Mouse (Mus musculus) limb, embryonic 12.5 days (tissue): ENCODE data around the gene a. TPM values are rescaled to one million over a fixed set of nuclear protein-coding genes. Genes with fewer than 3 reads are reported as not detected.

Source experiments
- ATAC-seq: fragments of 200-750 bp; cut with Nextera tagmentation; 2 replicates; pipeline ENCODE4 v1.8.0; 2017; ENCODE audit warnings: low read depth, moderate TSS enrichment; ENCODE audit not compliant: insufficient number of reproducible peaks, insufficient read depth, low FRiP score, low TSS enrichment
- H3K27ac ChIP-seq: fragments of 300-500 bp; sonication (generic); 2 replicates; pipeline ENCODE4 v1.5.1; 2016; ENCODE audit warnings: mild to moderate bottlenecking, moderate library complexity
- H3K27me3 ChIP-seq: fragments of 300-500 bp; sonication (generic); 2 replicates; pipeline ENCODE4 v1.6.1; 2016; ENCODE audit warnings: mild to moderate bottlenecking, moderate library complexity
- H3K36me3 ChIP-seq: fragments of 300-500 bp; sonication (generic); 2 replicates; pipeline ENCODE4 v1.6.1; 2016; ENCODE audit warnings: mild to moderate bottlenecking, moderate library complexity
- H3K4me1 ChIP-seq: fragments of 300-500 bp; sonication (generic); replicated peaks from 2 replicates; pipeline ENCODE4 v1.6.1; 2016
- H3K4me2 ChIP-seq: fragments of 300-500 bp; sonication (generic); 2 replicates; pipeline ENCODE4 v1.6.1; 2016; ENCODE audit warnings: mild to moderate bottlenecking, moderate library complexity
- H3K4me3 ChIP-seq: fragments of 300-500 bp; sonication (generic); replicated peaks from 2 replicates; pipeline ENCODE4 v1.5.1; 2016; ENCODE audit warnings: mild to moderate bottlenecking
- H3K9ac ChIP-seq: fragments of 300-500 bp; sonication (generic); replicated peaks from 2 replicates; pipeline ENCODE4 v1.6.1; 2016; ENCODE audit warnings: mild to moderate bottlenecking, moderate library complexity
- H3K9me3 ChIP-seq: fragments of 300-500 bp; sonication (generic); 2 replicates; pipeline ENCODE4 v1.6.1; 2016; ENCODE audit warnings: mild to moderate bottlenecking, moderate library complexity
- WGBS: fragments of 180-500 bp; shearing (Covaris S2); methylation state at CpG from one replicate; pipeline ENCODE4 v1.1.7; 2016; 5-methylcytosine and 5-hydroxymethylcytosine counted together
- polyA plus RNA-seq: library from polyadenylated mRNA; unstranded; fragments of >200 nt; fragmentation: Nextera tagmentation; extraction: Ambion mirVana; gene quantifications from 2 replicates; pipeline ENCODE4 v1.2.1, GENCODE M21; 2016

a gene
- polyA plus RNA-seq: 10.3 and 10.9 TPM in 2 replicates

DNA sequence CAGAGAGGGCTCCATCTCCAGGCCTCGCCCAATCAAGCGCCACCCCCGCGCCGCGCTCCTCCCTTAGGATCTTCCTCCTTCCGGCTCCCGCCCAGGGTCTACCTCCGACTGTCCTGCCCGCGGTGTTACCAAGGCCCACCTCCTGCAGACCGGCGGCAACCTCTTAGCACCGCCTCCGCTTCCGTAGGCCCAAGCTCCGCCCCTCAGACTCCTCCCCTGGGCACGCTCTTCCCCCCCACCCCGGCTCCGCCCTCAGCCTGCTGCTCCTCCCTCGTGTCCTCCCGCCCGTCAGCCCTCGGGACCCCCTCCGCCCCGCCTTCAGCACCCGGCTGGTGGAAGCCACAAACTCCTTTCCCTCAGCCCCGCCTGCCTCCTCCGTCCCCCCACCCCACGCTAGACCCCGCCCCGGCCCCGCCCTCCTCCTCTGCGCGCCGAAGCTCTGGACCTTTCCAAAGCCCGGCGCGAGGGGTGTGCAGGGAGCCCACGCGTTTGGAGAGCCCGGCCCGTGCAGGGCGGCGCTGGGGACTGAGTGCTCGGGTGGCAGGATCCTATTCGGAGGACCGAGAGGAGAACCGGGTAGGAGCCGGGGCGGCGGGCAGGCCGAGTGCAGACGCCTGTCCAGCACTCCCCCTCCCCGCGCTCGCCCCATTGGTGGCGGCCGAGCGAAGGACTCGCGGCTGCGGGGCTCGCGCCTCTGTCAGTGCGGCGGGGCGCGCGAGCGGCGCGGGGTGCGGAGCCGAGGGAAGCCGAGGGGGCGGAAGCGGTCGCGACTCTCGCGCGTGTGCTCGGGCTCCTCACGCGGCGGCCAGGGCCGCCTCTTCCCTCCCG lies at the start of gene a, which contains the start of gene Raly:
TSS of gene a (plus strand) at position 747 of the 828 bp plus-strand sequence.
TSS of gene Raly (plus strand) at position 441 of the 828 bp plus-strand sequence.
- WGBS: under 1% methylated on average over 65 of the region's 89 CpGs
- Histone ChIP-seq H3K4me1 (peaks cover 37% of the 10 kb centered on the region), H3K4me3 (peak within 1 kb of the TSS; percentile 94), H3K27me3 (no peaks in the 10 kb centered on the region), H3K9ac (peak within 1 kb of the TSS; percentile 97), H3K4me2 (peak within 1 kb of the TSS; percentile 84), H3K9me3 (no peaks in the 10 kb centered on the region), H3K27ac (peak within 1 kb of the TSS; percentile 96), H3K36me3 (no peaks in the 10 kb centered on the region)
- ATAC-seq: peak; percentile 95

DNA sequence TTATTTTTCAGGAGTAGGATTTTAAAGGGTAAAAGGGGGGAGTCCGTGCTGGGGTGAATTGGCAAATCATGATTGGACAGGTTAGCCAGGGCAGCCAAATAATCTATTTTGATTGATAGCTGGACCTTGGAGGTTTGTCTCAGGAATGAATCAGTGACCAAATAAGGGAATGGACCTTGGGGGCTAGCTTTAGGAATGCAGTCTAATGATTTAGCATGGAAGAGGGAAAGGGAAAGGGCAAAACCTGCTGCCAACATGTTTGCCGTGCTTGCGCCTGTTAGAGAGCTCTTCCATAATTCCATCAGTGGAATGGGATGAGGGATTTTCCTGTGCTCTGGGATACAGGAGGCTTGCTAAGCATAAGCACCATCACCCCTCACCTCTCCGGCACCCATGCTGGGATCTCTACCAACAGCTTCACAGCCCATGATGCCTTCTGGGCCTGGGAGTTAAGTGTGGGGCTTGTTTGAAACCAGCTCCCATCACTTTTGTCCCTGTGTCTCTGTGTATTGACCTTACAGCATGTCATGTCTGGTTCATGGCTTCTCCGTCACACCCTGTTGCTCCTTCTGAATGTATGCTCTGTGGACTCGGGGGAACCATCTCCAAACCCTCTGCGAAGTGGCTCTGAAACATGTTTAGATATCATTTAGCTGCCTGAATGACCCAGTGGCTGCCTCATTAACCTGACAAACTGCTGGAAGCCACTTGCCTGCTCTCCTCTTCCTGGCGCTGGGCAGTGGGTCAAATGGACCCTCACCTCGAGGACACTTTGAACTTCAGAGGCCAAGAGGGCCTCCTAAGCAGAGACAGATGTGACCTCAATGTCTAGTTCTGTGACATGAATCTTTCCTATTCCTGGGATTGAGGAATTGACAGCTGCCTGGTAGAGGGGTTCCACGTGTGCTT lies 48.0 kb upstream of the a start:
- ATAC-seq: no peak
- Histone ChIP-seq H3K4me1 (no peaks in the 10 kb centered on the region; the same call in 1 of the 2 replicates), H3K27me3 (0 out of 2 replicates have a peak, but pooled peaks cover 2% of the 10 kb centered on the region), H3K27ac (no peak overlapping the region), H3K36me3 (no peaks in the 10 kb centered on the region), H3K9me3 (peaks cover under 1% of the 10 kb centered on the region; the same call in 1 of the 2 replicates), H3K9ac (no peak overlapping the region), H3K4me3 (no peak overlapping the region), H3K4me2 (no peak overlapping the region)
- WGBS: 41% methylated on average over 10 of the region's 10 CpGs

DNA sequence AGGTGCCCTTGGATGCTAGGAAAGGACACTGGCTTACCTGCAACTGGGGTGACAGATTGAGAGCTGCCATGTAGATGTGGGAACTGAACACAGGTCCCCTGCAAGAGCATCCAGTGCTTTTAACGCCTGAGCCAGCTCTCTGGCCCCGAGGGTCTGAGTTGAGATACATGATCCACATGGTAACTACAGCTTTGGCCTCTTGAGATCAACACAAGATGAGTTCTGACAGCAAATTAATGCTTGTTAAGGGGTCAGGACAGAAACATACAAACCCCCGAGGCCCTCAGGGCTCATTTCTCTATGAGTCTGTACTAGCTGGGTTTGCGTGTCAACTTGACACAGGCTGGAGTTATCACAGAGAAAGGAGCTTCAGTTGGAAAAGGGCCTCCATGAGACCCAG lies 47.3 kb upstream of the a start:
- no peak overlapping the region for H3K4me3 ChIP-seq
- H3K9ac ChIP-seq: no peak overlapping the region
- 68% methylated on average over 4 of the region's 4 CpGs for WGBS
- ATAC-seq: no peak
- no peaks in the 10 kb centered on the region for H3K36me3 ChIP-seq
- H3K4me2 ChIP-seq: no peak overlapping the region
- peaks cover 4% of the 10 kb centered on the region for H3K4me1 ChIP-seq
- peaks cover 5% of the 10 kb centered on the region; the same call in 1 of the 2 replicates for H3K9me3 ChIP-seq
- no peak overlapping the region for H3K27ac ChIP-seq
- H3K27me3 ChIP-seq: 0 out of 2 replicates have a peak, but pooled peaks cover 2% of the 10 kb centered on the region

DNA sequence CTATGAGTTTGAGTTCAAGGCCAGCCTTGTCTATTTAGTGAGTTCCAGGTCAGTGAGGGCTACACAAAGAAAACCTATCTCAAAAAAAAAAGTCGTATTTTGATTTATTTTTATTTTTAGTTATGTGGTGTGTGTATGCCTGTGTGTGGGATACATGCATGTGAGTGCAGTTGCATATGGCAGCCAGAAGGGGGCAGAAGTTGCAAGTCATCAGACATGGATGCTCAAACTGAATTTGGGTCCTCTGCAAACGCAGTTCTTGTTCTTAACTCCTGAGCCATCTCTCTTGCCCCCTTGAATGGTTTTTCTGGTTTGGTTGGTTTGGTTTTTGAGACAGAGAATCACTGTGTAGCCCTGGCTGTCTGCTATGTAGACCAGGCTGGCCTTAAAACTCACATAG lies 42.8 kb upstream of the a start:
- Histone ChIP-seq H3K27ac (peak overlapping the region; percentile 73; the same call in 1 of the 2 replicates), H3K9ac (no peak overlapping the region), H3K4me3 (no peak overlapping the region), H3K9me3 (peaks cover 5% of the 10 kb centered on the region; the same call in 1 of the 2 replicates), H3K36me3 (no peaks in the 10 kb centered on the region), H3K4me1 (peaks cover 16% of the 10 kb centered on the region), H3K4me2 (no peak overlapping the region), H3K27me3 (no peaks in the 10 kb centered on the region)
- 91% methylated on average over 2 of the region's 2 CpGs for WGBS
- no peak for ATAC-seq

DNA sequence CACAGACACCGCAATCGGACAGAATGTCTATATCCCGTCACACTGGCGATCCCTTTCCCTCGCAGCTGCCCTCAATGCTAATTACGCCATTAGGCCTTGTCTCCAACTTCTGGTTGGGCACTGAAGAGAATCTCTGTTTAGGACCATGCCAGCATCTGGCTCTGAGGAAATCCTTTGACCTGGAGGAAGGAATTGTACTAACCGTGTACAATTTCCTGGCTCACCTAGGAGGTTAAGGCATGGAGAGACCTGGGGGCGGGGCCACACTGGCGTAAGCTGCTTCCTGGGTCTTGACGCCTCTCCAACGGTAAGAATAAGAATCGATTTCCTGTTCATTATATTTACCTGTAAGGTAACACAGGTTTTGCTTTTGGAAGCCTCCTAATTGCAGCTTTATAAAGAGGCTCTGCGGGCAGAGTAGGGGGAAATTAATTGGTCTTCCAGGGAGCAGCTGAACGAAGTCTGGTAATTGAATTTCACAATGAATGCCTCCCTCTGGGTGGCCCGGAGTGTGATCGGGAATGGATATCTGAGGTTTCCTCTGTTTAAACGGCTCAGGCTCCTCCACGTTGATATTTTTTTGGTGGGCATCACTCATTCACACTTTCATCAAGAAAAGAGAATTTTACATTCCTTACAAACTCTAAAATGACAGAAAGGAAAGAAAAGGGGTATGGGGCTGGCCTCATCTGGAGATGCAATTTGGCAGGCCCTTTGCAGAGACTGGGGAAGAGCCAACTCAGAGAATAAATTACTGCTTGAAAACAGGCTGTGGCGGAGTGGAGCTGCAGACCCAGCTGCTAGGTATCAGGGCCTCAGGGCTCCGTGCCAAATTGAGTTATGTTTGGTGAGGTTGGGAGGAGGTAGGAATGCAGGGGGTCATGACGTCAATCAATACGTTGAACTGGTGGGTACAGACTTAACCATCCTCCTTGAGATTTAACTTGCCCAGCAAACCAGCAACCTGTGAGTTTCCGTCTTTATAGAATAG lies 41.9 kb upstream of the a start:
- peak overlapping the region; percentile 73 for H3K27ac ChIP-seq

DNA sequence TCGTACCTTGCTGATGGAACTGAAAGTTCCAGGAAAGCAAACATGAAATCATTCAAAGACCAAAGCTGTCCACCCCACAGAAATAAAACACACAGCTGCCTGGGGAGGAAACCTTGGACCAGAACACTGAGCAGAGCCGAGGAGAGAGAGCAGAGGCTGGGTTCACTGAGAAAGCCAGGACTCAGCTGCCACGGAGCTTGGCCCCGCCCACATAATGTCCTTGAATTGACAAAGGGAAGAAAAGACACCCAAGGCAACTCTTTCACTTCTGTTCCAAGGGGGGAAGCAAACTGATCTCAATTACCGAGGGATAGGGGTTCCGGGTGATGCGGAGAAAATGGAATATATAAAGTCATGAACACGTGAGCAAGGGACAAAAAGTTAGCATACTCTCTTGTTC lies 39.3 kb upstream of the a start:
- Histone ChIP-seq H3K9ac (no peak overlapping the region), H3K4me3 (no peak overlapping the region), H3K9me3 (peaks cover 5% of the 10 kb centered on the region; the same call in 1 of the 2 replicates), H3K4me2 (no peak overlapping the region), H3K36me3 (no peaks in the 10 kb centered on the region), H3K4me1 (peaks cover 16% of the 10 kb centered on the region), H3K27me3 (no peaks in the 10 kb centered on the region), H3K27ac (no peak overlapping the region)
- ATAC-seq: no peak
- 59% methylated on average over 8 of the region's 8 CpGs for WGBS

More for the DNA sequence above, 41.9 kb upstream of the a start:
- ATAC-seq: peak; percentile 76; the same call in 1 of the 2 replicates
- H3K9ac ChIP-seq: no peak overlapping the region
- peak overlapping the region; percentile 35 for H3K4me2 ChIP-seq
- no peaks in the 10 kb centered on the region for H3K27me3 ChIP-seq
- peaks cover 16% of the 10 kb centered on the region for H3K4me1 ChIP-seq
- no peaks in the 10 kb centered on the region for H3K36me3 ChIP-seq
- H3K9me3 ChIP-seq: peaks cover 5% of the 10 kb centered on the region; the same call in 1 of the 2 replicates
- WGBS: 38% methylated on average over 23 of the region's 23 CpGs
- no peak overlapping the region for H3K4me3 ChIP-seq

DNA sequence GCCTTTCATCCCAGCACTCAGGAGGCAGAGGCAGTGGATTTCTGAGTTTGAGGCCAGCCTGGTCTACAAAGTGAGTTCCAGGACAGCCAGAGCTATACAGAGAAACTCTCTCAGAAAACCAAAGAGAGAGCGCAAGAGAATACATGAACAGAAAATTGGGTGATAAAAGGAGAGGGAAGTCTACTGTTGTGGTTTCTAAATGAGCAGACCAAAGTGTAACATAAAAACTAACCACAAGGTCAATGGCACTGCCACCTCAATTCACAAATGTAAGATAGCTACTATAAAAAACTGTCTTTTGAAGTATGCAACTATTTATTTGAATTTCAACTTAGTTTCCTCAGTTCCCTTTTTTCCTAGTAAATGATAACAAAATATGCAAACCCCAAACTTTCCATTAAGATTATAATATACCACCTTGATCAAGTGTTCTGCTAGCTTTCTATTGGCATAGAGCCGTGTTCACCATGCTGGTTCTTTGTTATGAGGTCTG lies 37.1 kb upstream of the a start:
- H3K27ac ChIP-seq: no peak overlapping the region
- H3K9ac ChIP-seq: no peak overlapping the region
- ATAC-seq: no peak
- no peaks in the 10 kb centered on the region for H3K9me3 ChIP-seq
- H3K36me3 ChIP-seq: no peaks in the 10 kb centered on the region
- no peaks in the 10 kb centered on the region for H3K27me3 ChIP-seq
- H3K4me2 ChIP-seq: no peak overlapping the region
- no peak overlapping the region for H3K4me3 ChIP-seq
- 90% methylated on average over 2 of the region's 2 CpGs for WGBS
- H3K4me1 ChIP-seq: peaks cover 9% of the 10 kb centered on the region

DNA sequence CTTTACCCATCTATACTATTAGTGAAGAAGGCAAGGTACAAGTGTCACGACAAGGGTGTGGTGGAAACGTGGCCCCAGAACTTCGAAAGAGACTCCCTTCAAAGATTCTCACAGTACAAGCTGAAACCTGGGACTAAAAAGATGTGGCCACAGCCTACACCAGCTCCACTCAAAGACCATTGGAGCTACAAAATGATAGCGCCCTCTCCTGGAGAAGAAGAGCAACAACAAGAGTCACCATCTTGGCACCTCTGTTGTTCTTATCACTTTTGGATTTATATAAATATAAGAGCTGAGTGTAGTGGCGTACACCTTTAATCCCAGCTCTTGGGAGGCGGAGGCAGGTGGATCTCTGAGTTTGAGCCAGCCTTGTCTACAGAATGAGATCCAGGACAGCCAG lies 35.4 kb upstream of the a start:
- no peaks in the 10 kb centered on the region for H3K27me3 ChIP-seq
- H3K4me1 ChIP-seq: no peaks in the 10 kb centered on the region
- 61% methylated on average over 6 of the region's 6 CpGs for WGBS
- no peak overlapping the region for H3K27ac ChIP-seq
- H3K9ac ChIP-seq: no peak overlapping the region
- no peak overlapping the region for H3K4me3 ChIP-seq
- ATAC-seq: no peak
- no peaks in the 10 kb centered on the region for H3K36me3 ChIP-seq
- no peak overlapping the region for H3K4me2 ChIP-seq
- peaks cover 7% of the 10 kb centered on the region; the same call in 1 of the 2 replicates for H3K9me3 ChIP-seq

DNA sequence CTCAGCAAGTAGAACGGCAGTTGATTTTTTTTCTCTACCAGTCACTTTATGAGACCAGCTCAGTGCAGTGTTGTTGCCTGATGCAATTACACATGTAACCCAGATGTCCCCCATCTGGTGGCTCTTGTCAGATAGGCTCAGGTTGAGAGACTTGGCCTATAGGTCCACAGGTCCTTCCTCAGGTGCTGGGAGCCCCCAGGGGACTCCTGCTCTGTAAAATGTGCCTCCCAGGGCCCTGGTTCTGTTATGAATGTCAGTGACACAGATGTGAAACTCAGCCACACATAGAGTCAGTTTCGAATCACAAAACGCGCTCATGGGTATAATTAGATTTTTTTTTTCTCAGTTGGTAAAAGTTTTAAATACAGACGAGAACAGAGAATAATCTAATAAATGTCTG lies 33.5 kb upstream of the a start:
- Histone ChIP-seq H3K27ac (no peak overlapping the region), H3K9ac (no peak overlapping the region), H3K4me1 (no peaks in the 10 kb centered on the region), H3K4me3 (no peak overlapping the region), H3K9me3 (peaks cover 12% of the 10 kb centered on the region), H3K27me3 (no peaks in the 10 kb centered on the region), H3K4me2 (no peak overlapping the region), H3K36me3 (no peaks in the 10 kb centered on the region)
- WGBS: 65% methylated on average over 5 of the region's 5 CpGs
- ATAC-seq: no peak

DNA sequence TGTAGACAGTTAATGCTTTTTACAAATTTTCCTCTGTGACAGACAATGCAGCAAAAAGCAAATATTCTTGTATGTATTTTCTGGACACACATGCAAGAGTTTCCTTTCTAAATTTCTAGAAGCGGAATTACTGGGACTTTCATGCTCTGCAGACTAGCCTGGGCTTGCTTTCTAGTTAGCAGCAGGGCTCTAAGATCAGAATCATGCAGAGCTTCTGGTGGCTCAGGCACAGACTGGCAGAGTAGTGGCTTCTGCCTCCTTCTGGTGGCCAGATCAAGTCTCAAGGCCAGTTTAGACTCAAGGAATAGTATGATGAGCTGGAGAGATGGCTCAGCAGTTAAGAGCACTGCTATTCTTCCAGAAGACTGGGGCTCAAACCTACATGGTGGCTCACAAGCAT lies 32.7 kb upstream of the a start:
- no peak overlapping the region for H3K4me2 ChIP-seq
- H3K4me1 ChIP-seq: peaks cover 7% of the 10 kb centered on the region; the same call in 1 of the 2 replicates
- H3K9me3 ChIP-seq: peaks cover 12% of the 10 kb centered on the region
- H3K27me3 ChIP-seq: no peaks in the 10 kb centered on the region
- no peak overlapping the region for H3K9ac ChIP-seq
- H3K4me3 ChIP-seq: no peak overlapping the region
- no peak overlapping the region for H3K27ac ChIP-seq
- no peak for ATAC-seq
- 74% methylated on average over 1 of the region's 1 CpGs for WGBS
- H3K36me3 ChIP-seq: no peaks in the 10 kb centered on the region
